17 mouse cellular contexts compared by ENCODE assay signal in genomic region chr1:70725045-70725444, GRCm38 (mm10). TPM values are rescaled to one million over a fixed set of nuclear protein-coding genes. Genes with fewer than 3 reads are reported as not detected.
DNase-seq lines count a peak whose midpoint lies in the region; ATAC-seq and TF ChIP-seq lines count a peak whose summit lies in the region.
"Had no signal": no experiment of that assay in that cellular context is flagged by ENCODE, and none has a peak within 500 bp of the region (broad histone marks: within the 10 kb centered on the region; RNA-seq: fewer than 3 reads in every experiment).

No protein-coding gene starts in this region.

- no peak overlapping the region for H3K27ac ChIP-seq in layer of hippocampus, adult 2 months
- H3K27ac ChIP-seq in cortical plate, adult 2 months (ENCODE audit: insufficient read depth, low read length) = no peak overlapping the region
- peak overlapping the region; percentile 41 for H3K27ac ChIP-seq in hindbrain, embryonic 16.5 days (ENCODE audit: low read depth, low read length)
- H3K27ac ChIP-seq in neural tube, embryonic 13.5 days (replicated peaks) = no peak overlapping the region
- no peak overlapping the region for H3K27ac ChIP-seq in heart, embryonic 11.5 days (ENCODE audit: low read depth, low read length)
- H3K27ac ChIP-seq: heart, embryonic 10.5 days; intestine, embryonic 15.5 days; kidney, embryonic 15.5 days; limb, embryonic 10.5 days; liver, embryonic 12.5 days had no signal

- WGBS in hindbrain, embryonic 16.5 days = 38% methylated on average over 5 of the region's 5 CpGs
- 57% methylated on average over 5 of the region's 5 CpGs for WGBS in neural tube, embryonic 13.5 days
- WGBS in heart, embryonic 11.5 days (ENCODE audit: insufficient replicate concordance) = 58% methylated on average over 5 of the region's 5 CpGs

- no peak for TF ChIP-seq POLR2A in cortical plate, adult 2 months (IDR thresholded peaks at IDR 0.05; ENCODE audit: extremely low read depth, insufficient read depth, low read length)

- H3K27me3 ChIP-seq in hindbrain, embryonic 16.5 days (replicated peaks; ENCODE audit: control insufficient read depth, insufficient read depth, low read length) = no peaks in the 10 kb centered on the region
- no peaks in the 10 kb centered on the region for H3K27me3 ChIP-seq in neural tube, embryonic 13.5 days
- no peaks in the 10 kb centered on the region for H3K27me3 ChIP-seq in heart, embryonic 11.5 days (ENCODE audit: control insufficient read depth, insufficient read depth, low read length)
- H3K27me3 ChIP-seq: liver, embryonic 12.5 days had no signal

- peak; percentile 66 for TF ChIP-seq CTCF in layer of hippocampus, adult 2 months (conservative IDR thresholded peaks at IDR 0.05)
- TF ChIP-seq CTCF in cortical plate, adult 2 months (IDR thresholded peaks at IDR 0.05; ENCODE audit: extremely low read depth, insufficient read depth, low read length) = no peak

- H3K4me3 ChIP-seq in layer of hippocampus, adult 2 months = peak overlapping the region; percentile 42
- H3K4me3 ChIP-seq in cortical plate, adult 2 months (ENCODE audit: insufficient read depth, low read length) = peak overlapping the region; percentile 61; the same call in 1 of the 2 replicates
- H3K4me3 ChIP-seq in hindbrain, embryonic 16.5 days (ENCODE audit: low read length) = peak overlapping the region; percentile 44
- H3K4me3 ChIP-seq in neural tube, embryonic 13.5 days = peak overlapping the region; percentile 35
- no peak overlapping the region for H3K4me3 ChIP-seq in heart, embryonic 11.5 days (ENCODE audit: low read depth, low read length)
- H3K4me3 ChIP-seq: heart, embryonic 10.5 days; intestine, embryonic 15.5 days; kidney, embryonic 15.5 days; limb, embryonic 10.5 days; liver, embryonic 12.5 days had no signal

- no peaks in the 10 kb centered on the region for H3K4me1 ChIP-seq in cortical plate, adult 2 months (ENCODE audit: control insufficient read depth, insufficient read depth, low read length)
- H3K4me1 ChIP-seq in hindbrain, embryonic 16.5 days (ENCODE audit: control insufficient read depth, insufficient read depth, low read depth, low read length) = no peaks in the 10 kb centered on the region
- H3K4me1 ChIP-seq in neural tube, embryonic 13.5 days (replicated peaks) = no peaks in the 10 kb centered on the region
- H3K4me1 ChIP-seq in heart, embryonic 11.5 days (ENCODE audit: control insufficient read depth, insufficient read depth, low read length) = no peaks in the 10 kb centered on the region
- H3K4me1 ChIP-seq: heart, embryonic 10.5 days; intestine, embryonic 15.5 days; kidney, embryonic 15.5 days; limb, embryonic 10.5 days; liver, embryonic 12.5 days had no signal

- H3K9me3 ChIP-seq in hindbrain, embryonic 16.5 days (ENCODE audit: control insufficient read depth, low read length) = no peaks in the 10 kb centered on the region
- no peaks in the 10 kb centered on the region for H3K9me3 ChIP-seq in neural tube, embryonic 13.5 days
- no peaks in the 10 kb centered on the region for H3K9me3 ChIP-seq in heart, embryonic 11.5 days (replicated peaks; ENCODE audit: control insufficient read depth, low read length)
- H3K9me3 ChIP-seq: heart, embryonic 10.5 days; intestine, embryonic 15.5 days; kidney, embryonic 15.5 days; limb, embryonic 10.5 days; liver, embryonic 12.5 days had no signal

- H3K36me3 ChIP-seq in hindbrain, embryonic 16.5 days (ENCODE audit: control insufficient read depth, insufficient read depth, low read length) = no peaks in the 10 kb centered on the region
- H3K36me3 ChIP-seq in neural tube, embryonic 13.5 days = no peaks in the 10 kb centered on the region
- H3K36me3 ChIP-seq in heart, embryonic 11.5 days (ENCODE audit: control insufficient read depth, insufficient read depth, low read length) = no peaks in the 10 kb centered on the region
- H3K36me3 ChIP-seq: heart, embryonic 10.5 days; intestine, embryonic 15.5 days; kidney, embryonic 15.5 days; limb, embryonic 10.5 days; liver, embryonic 12.5 days had no signal

- no peak overlapping the region for H3K9ac ChIP-seq in hindbrain, embryonic 16.5 days (ENCODE audit: low read depth, low read length)
- 0 out of 2 replicates have a peak overlapping the region, but pooled peaks have one; percentile 65 for H3K9ac ChIP-seq in neural tube, embryonic 13.5 days
- no peak overlapping the region for H3K9ac ChIP-seq in heart, embryonic 11.5 days (ENCODE audit: low read depth, low read length)
- H3K9ac ChIP-seq: intestine, embryonic 15.5 days; kidney, embryonic 15.5 days; liver, embryonic 12.5 days; lung, embryonic 14.5 days had no signal

- no peak for ATAC-seq in hindbrain, embryonic 16.5 days
- ATAC-seq in neural tube, embryonic 13.5 days (ENCODE audit: low read depth) = no peak
- no peak for ATAC-seq in heart, embryonic 11.5 days (replicated peaks; ENCODE audit: insufficient number of reproducible peaks, low FRiP score, low TSS enrichment)
- no peak for ATAC-seq in megakaryocyte progenitor cell, adult 5-6 weeks (replicated peaks; ENCODE audit: poor library complexity)
- ATAC-seq: liver, embryonic 12.5 days had no signal

- peak in 1 of 2 experiments; percentile 7 for DNase-seq in layer of hippocampus, adult 2 months (ENCODE audit: low spot score in 2 of 2)
- DNase-seq in layer of hippocampus, postnatal 10 days (ENCODE audit: low spot score in 2 of 2) = no peak

- peak overlapping the region; percentile 60 for H3K4me2 ChIP-seq in hindbrain, embryonic 16.5 days (ENCODE audit: low read length)
- peak overlapping the region; percentile 58 for H3K4me2 ChIP-seq in neural tube, embryonic 13.5 days
- no peak overlapping the region for H3K4me2 ChIP-seq in heart, embryonic 11.5 days
- H3K4me2 ChIP-seq: intestine, embryonic 15.5 days; kidney, embryonic 15.5 days; liver, embryonic 12.5 days; lung, embryonic 14.5 days had no signal

RNA-seq across cellular contexts. Expression of gene Vwc2l, which starts 0.5 kb away (rescaled TPM):
- total RNA-seq in layer of hippocampus, adult 2 months (2021) = 1 to 10 TPM; 4.6 to 4.7 TPM
- 10 to 100 TPM in 1 of 2 experiments, 1 to 10 TPM in 1; 10.0 to 14.1 TPM for total RNA-seq in layer of hippocampus, postnatal 10 days (2021)
- polyA plus RNA-seq in cortical plate, adult 2 months (2012; rRNA removed) = 3.3 and 3.4 TPM in 2 replicates
- polyA plus RNA-seq in hindbrain, embryonic 16.5 days (2015; fragmentation: Nextera tagmentation; extraction: Ambion mirVana) = 10.7 and 10.9 TPM in 2 replicates
- 3.5 and 4.5 TPM in 2 replicates for polyA plus RNA-seq in neural tube, embryonic 13.5 days (2015; fragmentation: Nextera tagmentation; extraction: Ambion mirVana)
- polyA plus RNA-seq in heart, embryonic 11.5 days (2014; fragmentation: Nextera tagmentation; extraction: Ambion mirVana) = not detected in 2 replicates
- total RNA-seq in megakaryocyte progenitor cell, adult 5-6 weeks (2015) = not detected in 2 replicates
- not detected in 2 replicates for total RNA-seq in megakaryocyte progenitor cell, adult 5-6 weeks (2017)
- total RNA-seq: ES-E14; gastrocnemius, postnatal 36 days; heart, postnatal 25 days; monocyte, adult 5-6 weeks had no signal
- polyA plus RNA-seq: heart, embryonic 10.5 days; limb, embryonic 10.5 days; lung, embryonic 14.5 days had no signal
